Mouse (Mus musculus) forebrain, embryonic 15.5 days (tissue): ENCODE data around the gene Trappc1. TPM values are rescaled to one million over a fixed set of nuclear protein-coding genes. Genes with fewer than 3 reads are reported as not detected.
"Not testable (repeated sequence)": the region's sequence is repeated elsewhere in the genome, so short reads cannot be mapped to it uniquely, and the experiment has no call there.

ENCODE experiments used
- ATAC-seq: fragments of 200-750 bp; cut with Nextera tagmentation; replicated peaks from 2 replicates; pipeline ENCODE4 v1.8.0; 2017; ENCODE audit warnings: mild to moderate bottlenecking, moderate TSS enrichment, moderate library complexity
- H3K27ac ChIP-seq: fragments of 300-500 bp; sonication (generic); replicated peaks from 2 replicates; pipeline ENCODE4 v1.5.1; 2015; ENCODE audit warnings: mild to moderate bottlenecking, inconsistent platforms
- H3K27me3 ChIP-seq: fragments of 300-500 bp; sonication (generic); 2 replicates; pipeline ENCODE4 v1.6.1; 2015; ENCODE audit warnings: inconsistent platforms
- H3K36me3 ChIP-seq: fragments of 300-500 bp; sonication (generic); 2 replicates; pipeline ENCODE4 v1.6.1; 2015; ENCODE audit warnings: mild to moderate bottlenecking, inconsistent platforms
- H3K4me1 ChIP-seq: fragments of 300-500 bp; sonication (generic); 2 replicates; pipeline ENCODE4 v1.6.1; 2015; ENCODE audit warnings: inconsistent platforms
- H3K4me2 ChIP-seq: fragments of 300-500 bp; sonication (generic); replicated peaks from 2 replicates; pipeline ENCODE4 v1.6.1; 2015; ENCODE audit warnings: mild to moderate bottlenecking, inconsistent platforms
- H3K4me3 ChIP-seq: fragments of 300-500 bp; sonication (generic); 2 replicates; pipeline ENCODE4 v1.5.1; 2015; ENCODE audit warnings: mild to moderate bottlenecking, inconsistent platforms
- H3K9ac ChIP-seq: fragments of 300-500 bp; sonication (generic); replicated peaks from 2 replicates; pipeline ENCODE4 v1.6.1; 2015; ENCODE audit warnings: mild to moderate bottlenecking, inconsistent platforms
- H3K9me3 ChIP-seq: fragments of 300-500 bp; sonication (generic); 2 replicates; pipeline ENCODE4 v1.6.1; 2016; ENCODE audit warnings: inconsistent platforms
- whole genome bisulfite sequencing: fragments of 180-500 bp; shearing (Covaris S2); methylation state at CpG from one replicate; pipeline ENCODE4 v1.1.7; 2015; ENCODE audit warnings: mixed read lengths; 5-methylcytosine and 5-hydroxymethylcytosine counted together
- polyA plus RNA-seq: library from polyadenylated mRNA; unstranded; fragments of >200 nt; fragmentation: Nextera tagmentation; extraction: Ambion mirVana; gene quantifications from 2 replicates; pipeline ENCODE4 v1.2.1, GENCODE M21; 2015

Trappc1 gene
- polyA plus RNA-seq, 1 experiment from 2014 or later = 170 TPM

- Histone ChIP-seq H3K36me3 (peaks cover 40% of the 10 kb centered on the region), H3K4me1 (peaks cover 16% of the 10 kb centered on the region)
- not testable (repeated sequence) for H3K4me3 ChIP-seq, H3K9ac ChIP-seq, H3K9me3 ChIP-seq, ATAC-seq, H3K27ac ChIP-seq, H3K27me3 ChIP-seq, H3K4me2 ChIP-seq
- WGBS = 89% methylated on average over 3 of the region's 3 CpGs
These were observed 5.8 kb upstream of the Trappc1 start for GRCm38 (mm10) chr11:69318000-69318399.

- no peaks in the 10 kb centered on the region for H3K27me3 ChIP-seq
- WGBS = 93% methylated on average over 6 of the region's 6 CpGs
- no peak for ATAC-seq
- peak overlapping the region; percentile 59 for H3K4me3 ChIP-seq
- H3K27ac ChIP-seq = 0 out of 2 replicates have a peak overlapping the region, but pooled peaks have one; percentile 21
- H3K9ac ChIP-seq = 0 out of 2 replicates have a peak overlapping the region, but pooled peaks have one; percentile 72
- peak overlapping the region; percentile 67; the same call in 1 of the 2 replicates for H3K4me2 ChIP-seq
- no peaks in the 10 kb centered on the region for H3K9me3 ChIP-seq
- peaks cover 42% of the 10 kb centered on the region for H3K4me1 ChIP-seq
- peaks cover 19% of the 10 kb centered on the region for H3K36me3 ChIP-seq
These were observed 2.2 kb upstream of the Trappc1 start for GRCm38 (mm10) chr11:69321580-69321979.

DNA sequence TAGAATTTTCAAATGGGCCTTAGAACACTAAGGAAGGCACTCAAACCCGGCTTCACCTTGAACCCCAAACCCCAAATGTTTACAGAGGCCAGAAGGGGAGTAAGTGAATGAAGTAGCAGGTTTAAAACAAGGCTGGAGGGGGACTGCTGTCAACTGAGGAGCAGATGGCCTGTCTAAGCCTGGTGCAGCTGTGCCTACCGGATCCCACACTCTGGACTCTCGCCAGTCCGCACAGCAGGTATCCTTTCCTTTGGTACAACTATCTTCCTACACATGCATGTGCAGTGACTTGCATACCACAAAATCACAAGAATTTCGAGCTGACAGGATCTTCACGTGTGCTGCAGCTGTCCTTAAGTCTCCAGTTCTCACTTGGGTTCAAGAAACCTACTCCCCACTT is 1.8 kb upstream of the Trappc1 start:
- ATAC-seq = no peak
- Histone ChIP-seq H3K9me3 (no peaks in the 10 kb centered on the region), H3K4me1 (peaks cover 46% of the 10 kb centered on the region), H3K27me3 (peaks cover 1% of the 10 kb centered on the region; the same call in 1 of the 2 replicates), H3K4me3 (peak overlapping the region; percentile 59), H3K4me2 (peak overlapping the region; percentile 67), H3K9ac (peak overlapping the region; percentile 72), H3K27ac (peak overlapping the region; percentile 21; the same call in 1 of the 2 replicates), H3K36me3 (peaks cover 19% of the 10 kb centered on the region)
- 50% methylated on average over 6 of the region's 6 CpGs for WGBS

DNA sequence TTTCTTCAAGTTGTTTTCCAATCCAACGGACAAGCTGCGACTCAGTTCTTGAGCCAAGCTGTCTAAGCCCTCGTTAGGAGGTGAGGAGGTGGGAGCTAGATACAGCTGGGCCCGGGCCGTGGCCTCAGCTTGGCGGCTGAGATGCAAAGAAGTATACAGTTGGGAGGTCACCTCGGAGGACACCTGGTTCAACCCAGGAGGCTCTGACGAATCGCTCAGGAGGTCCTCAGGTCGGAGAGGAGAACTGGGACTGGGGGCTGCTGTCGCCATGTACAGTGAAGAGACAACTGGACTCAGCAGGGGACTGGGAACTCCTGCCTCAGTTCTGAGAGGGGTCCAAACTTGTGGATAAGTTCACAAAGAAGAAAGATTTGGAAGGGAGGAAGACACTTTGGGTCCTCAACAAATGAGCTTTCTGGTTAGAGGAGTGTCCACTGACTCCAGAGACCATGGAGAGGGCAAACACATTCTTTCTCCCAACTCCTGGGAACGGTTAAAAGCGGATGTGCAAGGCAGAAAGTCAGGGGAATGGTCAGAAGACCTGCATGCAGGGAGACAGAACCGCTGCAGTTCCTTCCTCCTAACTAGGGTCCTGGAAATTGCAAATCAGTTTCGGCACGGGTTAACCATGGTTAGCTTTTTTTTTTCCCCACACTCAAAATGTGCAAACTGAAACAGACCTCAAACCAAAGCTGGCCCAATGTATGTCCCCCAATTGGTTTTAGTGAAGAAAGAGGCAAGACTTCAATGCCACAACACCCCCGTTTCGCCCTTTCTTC is 898 bp upstream of the Trappc1 start:
- H3K9me3 ChIP-seq = no peaks in the 10 kb centered on the region
- ATAC-seq = no peak
- peak overlapping the region; percentile 67 for H3K4me2 ChIP-seq
- peak overlapping the region; percentile 72 for H3K9ac ChIP-seq
- peaks cover 11% of the 10 kb centered on the region for H3K36me3 ChIP-seq
- WGBS = 13% methylated on average over 18 of the region's 18 CpGs
- peaks cover 49% of the 10 kb centered on the region for H3K4me1 ChIP-seq
- peaks cover 6% of the 10 kb centered on the region; the same call in 1 of the 2 replicates for H3K27me3 ChIP-seq
- H3K27ac ChIP-seq = peak overlapping the region; percentile 86
- H3K4me3 ChIP-seq = peak overlapping the region; percentile 59

DNA sequence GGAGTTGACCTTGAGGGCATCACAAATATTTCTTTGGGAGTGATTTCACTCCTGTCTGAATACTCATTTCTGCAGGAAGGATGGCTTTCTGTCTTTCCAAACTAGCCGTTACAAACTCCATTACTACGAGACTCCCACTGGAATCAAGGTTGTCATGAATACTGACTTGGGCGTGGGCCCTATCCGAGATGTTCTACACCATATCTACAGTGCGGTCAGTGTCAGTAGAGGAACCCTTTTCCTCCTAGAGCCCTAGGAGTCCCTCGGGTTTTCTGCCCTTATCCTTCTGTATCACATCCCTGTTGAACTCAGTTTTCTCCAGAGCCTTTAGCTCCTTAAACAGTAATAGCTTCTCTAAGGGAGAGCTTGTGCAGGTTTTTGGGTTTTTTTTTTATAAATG is 969 bp downstream of the Trappc1 start:
- Histone ChIP-seq H3K9me3 (no peaks in the 10 kb centered on the region), H3K27ac (no peak overlapping the region), H3K9ac (0 out of 2 replicates have a peak overlapping the region, but pooled peaks have one; percentile 72), H3K4me3 (peak overlapping the region; percentile 59; the same call in 1 of the 2 replicates), H3K27me3 (peaks cover 6% of the 10 kb centered on the region; the same call in 1 of the 2 replicates), H3K36me3 (no peaks in the 10 kb centered on the region), H3K4me2 (peak overlapping the region; percentile 78), H3K4me1 (peaks cover 49% of the 10 kb centered on the region)
- WGBS = 86% methylated on average over 6 of the region's 6 CpGs
- no peak for ATAC-seq

DNA sequence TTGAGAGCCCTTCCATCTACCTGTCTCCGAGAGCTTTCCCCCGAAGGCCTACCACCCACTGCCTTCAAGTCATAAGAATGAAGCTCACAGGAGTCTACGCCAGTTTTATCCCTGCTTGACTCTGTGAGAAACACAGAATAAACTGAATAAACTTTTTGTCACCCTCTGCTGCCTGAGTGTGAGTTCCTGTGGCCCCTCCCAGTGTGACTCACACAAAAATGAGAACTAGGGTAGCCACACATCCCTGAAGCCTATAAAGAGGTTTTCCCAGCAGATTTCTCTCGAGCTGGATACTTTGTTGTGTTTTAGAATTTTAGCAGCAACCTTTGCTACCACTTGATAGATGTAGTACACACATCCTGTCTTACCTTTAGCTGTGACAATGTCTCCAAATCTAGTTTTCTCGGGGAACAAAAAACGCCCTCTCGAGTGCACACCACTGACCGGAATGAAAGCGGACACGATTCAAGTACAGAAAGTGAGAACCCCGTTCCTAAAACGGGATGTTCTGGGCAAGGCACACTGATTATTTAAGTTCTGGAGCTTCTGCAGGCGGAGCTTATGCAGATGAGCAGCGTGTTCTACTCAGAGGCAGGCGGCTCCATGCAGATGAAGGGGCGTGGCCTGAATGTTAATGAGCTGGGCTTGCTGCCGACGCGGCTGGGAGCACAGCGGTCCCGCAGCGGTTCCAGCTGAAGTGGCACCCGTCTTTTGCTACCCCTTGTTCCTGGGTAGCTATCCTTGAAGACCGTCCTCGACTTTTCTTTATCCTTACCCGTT is 2.0 kb downstream of the Trappc1 start, which contains the start of gene Kcnab3:
Gene Kcnab3, plus strand, starts transcription at position 631 of the 780 bp plus-strand sequence.
- peak; percentile 23; the same call in 1 of the 2 replicates for ATAC-seq
- Histone ChIP-seq H3K27me3 (peaks cover 6% of the 10 kb centered on the region; the same call in 1 of the 2 replicates), H3K4me1 (peaks cover 49% of the 10 kb centered on the region), H3K36me3 (no peaks in the 10 kb centered on the region), H3K4me3 (peak within 1 kb of the TSS; percentile 53), H3K9ac (peak within 1 kb of the TSS; percentile 67), H3K27ac (peak within 1 kb of the TSS; percentile 36; the same call in 1 of the 2 replicates), H3K9me3 (no peaks in the 10 kb centered on the region), H3K4me2 (peak within 1 kb of the TSS; percentile 85)
- WGBS = 10% methylated on average over 26 of the region's 26 CpGs

- Histone ChIP-seq H3K27me3 (peaks cover 6% of the 10 kb centered on the region; the same call in 1 of the 2 replicates), H3K27ac (0 out of 2 replicates have a peak overlapping the region, but pooled peaks have one; percentile 36), H3K4me1 (peaks cover 53% of the 10 kb centered on the region), H3K4me3 (peak overlapping the region; percentile 53), H3K9ac (peak overlapping the region; percentile 67), H3K36me3 (no peaks in the 10 kb centered on the region), H3K4me2 (peak overlapping the region; percentile 85), H3K9me3 (no peaks in the 10 kb centered on the region)
- under 1% methylated on average over 45 of the region's 45 CpGs for WGBS
- no peak for ATAC-seq
These were observed 2.8 kb downstream of the Trappc1 start for GRCm38 (mm10) chr11:69326408-69327156.

- H3K36me3 ChIP-seq = no peaks in the 10 kb centered on the region
- H3K4me1 ChIP-seq = peaks cover 51% of the 10 kb centered on the region
- H3K9me3 ChIP-seq = no peaks in the 10 kb centered on the region
- H3K9ac ChIP-seq = no peak overlapping the region; the same call in 1 of the 2 replicates
- 15% methylated on average over 9 of the region's 9 CpGs for WGBS
- no peak overlapping the region for H3K27ac ChIP-seq
- peak overlapping the region; percentile 85 for H3K4me2 ChIP-seq
- H3K4me3 ChIP-seq = peak overlapping the region; percentile 53; the same call in 1 of the 2 replicates
- ATAC-seq = no peak
- H3K27me3 ChIP-seq = peaks cover 6% of the 10 kb centered on the region; the same call in 1 of the 2 replicates
These were observed 3.3 kb downstream of the Trappc1 start for GRCm38 (mm10) chr11:69327157-69327442.

DNA sequence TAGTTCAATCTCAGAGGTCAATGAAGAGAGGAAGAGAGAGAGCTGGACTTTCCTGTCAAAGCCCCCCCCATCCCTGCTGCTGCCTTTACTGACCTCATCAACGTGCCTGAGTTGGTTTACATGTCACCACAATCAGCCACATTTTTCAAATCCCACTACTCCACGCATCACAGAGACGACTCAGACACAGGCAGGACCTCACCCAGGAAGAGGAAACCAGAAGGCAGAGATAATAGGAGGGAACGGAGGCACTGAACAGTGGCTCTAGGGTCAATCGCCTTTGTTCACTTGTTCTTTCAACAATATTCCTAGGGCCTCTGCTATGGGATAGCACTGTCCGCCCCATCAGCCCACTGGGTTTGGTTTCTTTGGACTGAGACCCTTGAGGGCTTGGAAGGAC is 3.9 kb downstream of the Trappc1 start:
- WGBS = 59% methylated on average over 6 of the region's 6 CpGs
- H3K4me1 ChIP-seq = peaks cover 51% of the 10 kb centered on the region
- no peak overlapping the region for H3K4me2 ChIP-seq
- peaks cover 6% of the 10 kb centered on the region; the same call in 1 of the 2 replicates for H3K27me3 ChIP-seq
- no peaks in the 10 kb centered on the region for H3K36me3 ChIP-seq
- H3K9me3 ChIP-seq = no peaks in the 10 kb centered on the region
- H3K9ac ChIP-seq = no peak overlapping the region
- no peak overlapping the region for H3K4me3 ChIP-seq
- no peak overlapping the region for H3K27ac ChIP-seq
- ATAC-seq = no peak

DNA sequence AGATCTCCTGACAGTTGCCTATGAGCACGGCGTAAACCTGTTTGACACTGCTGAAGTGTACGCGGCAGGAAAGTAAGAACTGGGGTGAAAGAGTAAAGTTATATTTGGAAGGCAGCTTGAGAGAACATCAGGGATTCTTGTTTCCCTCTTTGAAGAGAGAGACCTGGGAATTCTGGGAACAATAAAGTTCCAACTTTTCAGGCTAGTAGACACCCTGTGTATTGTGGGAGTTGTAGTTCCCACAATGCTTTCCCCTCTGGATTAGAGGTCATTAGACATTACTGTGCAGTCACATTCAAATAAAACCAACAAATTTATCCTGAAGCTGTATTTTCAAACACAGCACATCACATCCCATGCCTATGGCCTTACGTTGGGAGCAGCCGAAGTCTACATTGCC is 4.7 kb downstream of the Trappc1 start:
- no peaks in the 10 kb centered on the region for H3K9me3 ChIP-seq
- H3K27ac ChIP-seq = no peak overlapping the region
- H3K4me1 ChIP-seq = peaks cover 47% of the 10 kb centered on the region
- H3K4me2 ChIP-seq = no peak overlapping the region
- no peak overlapping the region for H3K4me3 ChIP-seq
- no peaks in the 10 kb centered on the region for H3K36me3 ChIP-seq
- H3K27me3 ChIP-seq = peaks cover 6% of the 10 kb centered on the region; the same call in 1 of the 2 replicates
- 95% methylated on average over 6 of the region's 6 CpGs for WGBS
- no peak for ATAC-seq
- H3K9ac ChIP-seq = no peak overlapping the region

- 90% methylated on average over 6 of the region's 6 CpGs for WGBS
- Histone ChIP-seq H3K4me3 (0 out of 2 replicates have a peak overlapping the region, but pooled peaks have one; percentile 47), H3K27ac (peak overlapping the region; percentile 74; the same call in 1 of the 2 replicates), H3K27me3 (peaks cover 6% of the 10 kb centered on the region; the same call in 1 of the 2 replicates), H3K9me3 (no peaks in the 10 kb centered on the region), H3K36me3 (no peaks in the 10 kb centered on the region), H3K4me1 (peaks cover 27% of the 10 kb centered on the region), H3K9ac (no peak overlapping the region), H3K4me2 (peak overlapping the region; percentile 62)
- ATAC-seq = no peak
These were observed 7.4 kb downstream of the Trappc1 start for GRCm38 (mm10) chr11:69331152-69331551.
